Mouse (Mus musculus): Measurements from ENCODE around the gene Fastk. TPM values are rescaled to one million over a fixed set of nuclear protein-coding genes. Genes with fewer than 3 reads are reported as not detected.

Fastk gene
- polyA plus RNA-seq, 1 experiment: 291 TPM

DNA sequence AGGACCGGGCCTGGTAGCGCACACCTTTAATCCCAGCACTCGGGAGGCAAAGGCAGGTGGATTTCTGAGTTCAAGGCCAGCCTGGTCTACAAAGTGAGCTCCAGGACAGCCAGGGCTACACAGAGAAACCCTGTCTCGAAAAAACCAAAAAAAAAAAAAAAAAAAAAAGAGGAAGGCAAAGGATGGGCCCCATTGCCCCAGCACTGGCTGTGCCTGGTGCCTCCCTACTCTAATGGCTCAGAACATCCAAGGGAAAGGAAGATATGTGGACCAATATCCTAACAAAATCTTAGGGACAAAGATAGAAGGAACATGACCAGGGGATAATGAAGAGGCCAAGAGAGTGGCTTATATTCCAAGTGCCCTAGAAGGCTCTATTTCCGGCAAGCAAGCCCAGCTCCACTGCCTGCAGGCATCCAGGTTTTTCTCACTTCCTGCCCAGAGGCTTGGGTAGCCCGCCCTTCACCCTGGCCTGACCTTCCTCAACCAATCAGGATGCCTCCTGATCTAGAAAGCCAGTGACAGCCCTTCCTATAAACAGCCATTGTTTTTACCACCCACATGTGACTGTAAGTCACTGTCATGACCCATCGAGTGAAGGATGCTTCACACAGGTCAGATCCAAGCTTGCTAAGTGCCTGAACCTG is 56.0 kb downstream of the Fastk start:
- Histone ChIP-seq H3K36me3 (ENCODE audit: control insufficient read depth, insufficient read depth, low read length) (no peaks in the 10 kb centered on the region), H3K27me3 (replicated peaks; ENCODE audit: control insufficient read depth, insufficient read depth, low read length) (no peaks in the 10 kb centered on the region), H3K4me3 (ENCODE audit: insufficient read depth, low read depth, low read length) (no peak overlapping the region), H3K4me1 (ENCODE audit: control insufficient read depth, insufficient read depth, low read length) (peaks cover 14% of the 10 kb centered on the region), H3K27ac (ENCODE audit: insufficient read depth, low read depth, low read length) (no peak overlapping the region)
- no peak for TF ChIP-seq CTCF (conservative IDR thresholded peaks at IDR 0.05; ENCODE audit: insufficient read depth, insufficient read length, low read depth, low read length)
- no peak for TF ChIP-seq POLR2A (IDR thresholded peaks at IDR 0.05; ENCODE audit: low read depth, low read length)
- DNase-seq: peak; percentile 52
- WGBS: 77% methylated on average over 7 of the region's 7 CpGs

Other genes starting within 250 kb of the Fastk start
- gene Kcnh2, start 93.7 kb downstream of the Fastk start, polyA plus RNA-seq (2012; rRNA removed): 3.1 and 5.5 TPM in 2 replicates
- 11.4 and 12.4 TPM in 2 replicates for gene Nos3, start 80.5 kb downstream of the Fastk start, polyA plus RNA-seq (2012; rRNA removed)
- gene Atg9b, start 53.1 kb downstream of the Fastk start, polyA plus RNA-seq (2012; rRNA removed): 0.76 and 0.89 TPM in 2 replicates
- 112 and 117 TPM in 2 replicates for gene Abcb8, start 51.6 kb downstream of the Fastk start, polyA plus RNA-seq (2012; rRNA removed)
- gene Asic3, start 31.9 kb downstream of the Fastk start, polyA plus RNA-seq (2012; rRNA removed): 0.20 and 0.33 TPM in 2 replicates
- gene Cdk5, start 21.8 kb downstream of the Fastk start, polyA plus RNA-seq (2012; rRNA removed): 78.0 and 83.2 TPM in 2 replicates
- gene Slc4a2, start 21.4 kb downstream of the Fastk start, polyA plus RNA-seq (2012; rRNA removed): 56.8 and 66.9 TPM in 2 replicates
- gene Tmub1, start 2.6 kb upstream of the Fastk start, polyA plus RNA-seq (2012; rRNA removed): 60.0 and 68.9 TPM in 2 replicates
- gene Agap3, start 6.9 kb upstream of the Fastk start, polyA plus RNA-seq (2012; rRNA removed): 59.4 and 62.3 TPM in 2 replicates
- gene Gbx1, start 81.9 kb upstream of the Fastk start, polyA plus RNA-seq (2012; rRNA removed): 0.05 and 0.11 TPM in 2 replicates
- gene Asb10, start 95.7 kb upstream of the Fastk start, polyA plus RNA-seq (2012; rRNA removed): 0.38 and 1.6 TPM in 2 replicates
- 0.10 and 0.14 TPM in 2 replicates for gene 4931409K22Rik, start 111.5 kb upstream of the Fastk start, polyA plus RNA-seq (2012; rRNA removed)
- gene Abcf2, start 132.2 kb upstream of the Fastk start, polyA plus RNA-seq (2012; rRNA removed): 40.2 and 47.6 TPM in 2 replicates
- 20.2 and 27.5 TPM in 2 replicates for gene Chpf2, start 141.5 kb upstream of the Fastk start, polyA plus RNA-seq (2012; rRNA removed)
- 12.4 and 15.9 TPM in 2 replicates for gene Smarcd3, start 179.1 kb upstream of the Fastk start, polyA plus RNA-seq (2012; rRNA removed)
- gene Nub1, start 240.2 kb upstream of the Fastk start, polyA plus RNA-seq (2012; rRNA removed): 37.5 and 46.9 TPM in 2 replicates

All from kidney, adult 2 months (tissue).